Mouse (Mus musculus) lung, postnatal 25 days (tissue): ENCODE results near the gene Bivm.
A peak's percentile ranks its signal among the peaks of the same experiment; 100 is the strongest.

ENCODE experiments used
- DNase-seq: peaks from one replicate; pipeline ENCODE4 v3.0.0; 2022; ENCODE audit warnings: low spot score

The Bivm gene

DNA sequence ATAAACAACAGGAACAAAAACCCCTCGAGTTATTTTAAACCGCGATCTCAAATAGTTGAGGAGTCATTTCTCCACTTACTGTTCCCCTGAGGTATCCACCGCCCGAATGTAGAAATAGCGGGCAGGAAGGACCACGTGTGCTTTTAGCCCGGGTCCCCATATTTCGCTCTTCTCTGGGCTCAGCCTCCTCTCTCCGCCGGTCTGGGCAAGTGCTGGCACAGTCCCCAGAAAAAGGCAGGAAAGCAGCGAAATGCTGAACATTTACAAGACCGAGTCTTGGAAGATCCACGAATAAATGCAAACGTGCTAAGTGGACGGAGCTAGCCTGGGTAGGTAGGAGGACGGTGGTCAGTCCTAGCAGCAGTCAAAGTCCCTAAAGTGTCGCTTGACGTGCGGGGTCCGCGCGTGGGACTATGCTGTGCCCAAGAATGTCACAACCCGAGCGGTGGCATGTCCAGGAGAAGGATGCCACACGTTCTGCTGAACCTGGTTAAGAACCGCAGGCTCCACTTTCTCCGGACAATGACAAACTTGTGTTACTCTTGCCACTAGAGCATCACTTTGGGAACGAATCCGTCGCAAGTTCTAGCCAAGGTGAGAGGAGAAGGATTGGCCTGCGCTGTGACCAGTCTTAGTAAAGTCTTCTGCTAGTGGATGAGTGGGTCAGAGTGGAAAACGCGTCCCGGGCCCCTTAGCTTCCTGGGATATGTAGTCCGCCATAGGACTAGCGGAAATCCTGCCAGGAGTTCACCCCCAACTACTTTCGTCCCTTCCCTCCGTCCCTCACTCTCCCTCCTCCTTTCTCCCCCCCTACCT, at the start of gene Bivm, which contains the start of gene Kdelc1:
Bivm (plus strand) TSS at position 719 of the 816 bp plus-strand sequence.
Kdelc1 (minus strand) TSS at position 570 of the 816 bp plus-strand sequence.
- DNase-seq, result peak; percentile 95

GRCm38 (mm10) chr1:44101448-44102225, 17.1 kb upstream of the Bivm start:
- DNase-seq, result peak; percentile 8

DNA sequence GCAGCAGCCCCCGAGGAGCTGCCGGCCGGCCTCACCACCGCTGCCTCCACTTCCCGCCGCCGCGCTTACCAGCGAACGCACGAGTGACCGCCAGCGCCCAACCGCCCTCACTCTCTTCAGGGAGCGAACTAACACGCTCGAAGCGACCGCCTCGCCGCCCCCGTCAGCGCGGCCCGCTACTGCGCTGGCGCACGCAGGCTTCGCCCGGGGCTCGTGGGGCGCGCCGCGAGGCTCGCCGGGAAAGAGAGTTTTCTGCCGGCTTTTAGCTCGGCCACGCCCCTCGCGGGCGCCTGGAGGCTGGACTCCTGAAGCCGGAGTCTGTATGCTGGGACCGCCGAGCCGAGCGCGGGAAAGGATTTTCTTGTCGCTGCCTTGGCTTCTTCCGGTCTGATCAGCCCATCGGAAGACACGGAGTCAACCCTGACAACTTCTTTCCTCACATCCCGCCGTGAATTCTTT, 16.5 kb upstream of the Bivm start, which contains the start of gene Tex30:
Tex30 (minus strand) TSS at position 183 of the 459 bp plus-strand sequence.
- peak; percentile 95 for DNase-seq

DNA sequence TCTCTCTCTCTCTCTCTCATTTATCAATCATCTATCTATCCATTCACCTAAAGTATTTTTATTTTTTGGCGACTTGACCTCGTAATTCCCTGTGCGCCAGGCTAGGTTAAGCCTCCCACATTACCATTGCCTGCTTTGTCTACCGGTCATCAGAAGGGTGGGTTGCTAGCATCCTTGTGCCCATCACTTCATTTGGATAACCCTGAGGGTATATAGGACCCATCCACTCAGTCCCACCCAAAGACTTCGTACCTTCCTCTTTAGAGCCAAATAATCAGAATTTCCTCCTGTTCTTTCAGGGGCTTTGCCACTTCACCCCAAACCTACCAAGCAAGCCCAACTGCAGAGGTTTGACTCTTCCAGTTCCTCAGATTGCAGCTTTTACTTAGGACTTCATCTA, 15.8 kb upstream of the Bivm start:
- DNase-seq, result no peak

DNA sequence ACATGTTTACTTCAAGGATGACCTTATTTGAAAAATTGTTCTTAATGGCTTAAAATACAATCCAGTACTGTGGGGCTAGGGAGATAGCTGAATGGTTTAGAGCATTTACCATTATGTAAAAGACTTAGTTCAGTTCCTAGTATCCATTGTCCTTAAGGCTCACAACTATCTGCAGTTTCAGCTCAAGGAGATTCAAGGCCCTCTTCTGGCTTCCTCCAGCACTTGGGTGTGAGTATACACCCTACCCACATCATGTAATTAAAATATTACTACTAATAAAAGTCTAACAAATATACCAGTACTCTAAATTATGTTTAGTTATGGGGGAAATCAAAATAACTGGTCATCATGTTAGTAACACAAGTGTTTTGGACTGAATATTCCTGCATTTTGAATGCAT, 1.2 kb upstream of the Bivm start:
- DNase-seq, result no peak

GRCm38 (mm10) chr1:44119201-44120073, 680 bp downstream of the Bivm start:
- peak; percentile 81 for DNase-seq

- DNase-seq, result no peak
Observed at GRCm38 (mm10) chr1:44120074-44120406, 1.3 kb downstream of the Bivm start.

DNA sequence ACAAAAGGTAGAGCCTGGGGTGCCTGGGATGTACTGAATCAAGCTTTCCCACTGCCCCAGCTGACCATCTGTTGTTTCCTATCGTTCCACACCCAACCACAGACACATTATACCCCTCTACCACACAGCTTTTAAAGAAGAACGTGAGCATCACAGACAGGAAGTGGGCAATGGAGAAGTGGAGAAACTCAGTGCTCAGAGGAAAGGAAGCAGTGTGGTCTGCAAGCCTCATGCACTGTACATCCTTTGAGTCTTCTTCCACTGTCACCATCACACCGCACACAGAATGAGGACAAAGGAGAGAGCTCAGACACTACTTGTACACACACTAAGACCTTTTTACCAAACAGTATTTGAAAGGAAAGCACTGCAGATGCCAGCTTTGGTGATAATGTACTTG, 3.5 kb downstream of the Bivm start:
- no peak for DNase-seq

- DNase-seq, result no peak
Observed at GRCm38 (mm10) chr1:44125590-44125989, 6.8 kb downstream of the Bivm start.

DNA sequence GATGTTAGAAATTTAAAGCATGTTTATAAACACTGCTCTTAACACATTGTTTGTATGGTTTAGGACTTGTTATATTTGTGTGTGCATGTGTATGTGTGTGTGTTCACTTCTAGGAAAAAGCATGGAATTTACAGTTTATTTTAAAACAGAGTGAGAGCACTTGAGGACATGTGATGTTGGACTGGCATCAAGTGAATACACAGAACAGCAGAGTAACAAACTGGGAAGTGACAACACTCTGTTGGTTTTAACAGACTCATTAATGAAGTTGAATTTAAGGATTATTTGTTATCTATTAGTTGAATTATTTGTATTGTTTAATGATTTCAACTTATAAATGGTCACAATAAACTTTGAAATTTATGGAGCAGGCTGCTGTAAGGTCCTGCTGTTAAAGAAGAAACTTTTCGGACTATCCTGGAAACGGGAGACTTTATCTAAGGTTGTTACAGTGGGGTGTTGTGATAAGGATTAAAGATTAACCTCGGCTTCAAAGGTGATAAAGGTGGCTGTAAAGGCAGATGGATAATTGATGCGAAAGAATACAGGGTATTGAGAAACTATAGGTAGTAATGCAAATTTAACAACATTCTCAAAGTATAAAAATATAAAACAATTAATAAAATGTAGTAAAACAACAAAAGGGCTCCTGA, 11.3 kb downstream of the Bivm start:
- DNase-seq, result no peak

GRCm38 (mm10) chr1:44140232-44140631, 21.5 kb downstream of the Bivm start:
- no peak for DNase-seq

DNA sequence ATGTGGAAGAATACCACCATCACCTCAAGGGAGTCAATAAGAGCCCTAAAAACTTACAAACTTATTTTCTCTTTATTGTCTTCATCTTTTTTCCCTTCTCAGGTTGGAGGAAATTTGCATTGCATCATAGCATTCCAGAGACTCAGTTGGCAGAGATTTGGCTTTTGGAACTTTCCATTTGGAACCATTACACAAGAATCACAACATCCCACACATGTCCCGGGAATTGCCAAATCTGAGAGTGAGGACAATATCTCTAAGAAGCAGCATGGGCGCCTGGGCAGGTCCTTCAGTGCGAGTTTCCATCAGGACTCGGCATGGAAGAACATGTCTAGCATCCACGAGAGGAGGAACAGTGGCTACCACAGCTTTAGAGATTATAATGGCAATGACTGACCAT, 24.0 kb downstream of the Bivm start:
- DNase-seq, result peak; percentile 18

DNA sequence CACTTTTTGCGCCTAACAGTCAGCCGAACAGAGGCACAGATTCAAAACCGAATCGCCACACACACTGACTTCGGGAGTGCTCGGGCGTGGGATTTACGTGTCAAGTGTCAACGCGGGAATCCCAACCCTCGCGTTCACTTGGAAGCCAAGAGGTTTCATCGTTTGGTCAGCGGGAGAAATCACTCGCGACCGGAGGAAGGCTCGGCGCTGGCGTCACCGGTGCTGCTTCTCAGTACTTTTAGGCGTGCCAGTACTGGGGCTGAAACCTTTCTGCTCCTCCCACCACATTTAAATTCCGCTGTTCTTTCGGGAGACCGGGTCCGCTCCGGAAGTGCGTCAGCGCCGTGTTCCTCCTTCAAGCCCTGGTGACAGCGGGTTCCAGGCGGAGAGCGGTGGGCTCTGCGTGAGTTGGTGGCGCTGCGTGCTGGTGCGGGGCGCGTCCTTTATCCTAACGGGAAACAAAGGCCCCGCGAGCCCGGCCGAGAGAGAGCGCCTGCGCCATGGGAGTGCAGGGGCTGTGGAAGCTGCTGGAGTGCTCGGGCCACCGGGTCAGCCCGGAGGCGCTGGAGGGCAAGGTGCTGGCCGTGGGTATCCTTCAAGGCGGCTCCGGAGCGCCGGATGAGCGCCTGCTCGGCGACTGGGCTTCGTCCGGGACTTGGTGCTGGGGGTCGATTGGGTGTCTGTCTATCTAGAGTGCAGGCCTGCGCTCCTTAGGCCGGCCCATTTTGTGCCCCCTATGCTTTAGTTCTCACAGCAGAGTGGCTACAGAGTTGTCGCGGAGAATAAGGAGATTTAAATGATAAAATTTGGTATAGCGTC, 29.0 kb downstream of the Bivm start, which contains the start of gene Ercc5:
Ercc5 (plus strand) TSS at position 182 of the 819 bp plus-strand sequence.
- peak; percentile 94 for DNase-seq

DNA sequence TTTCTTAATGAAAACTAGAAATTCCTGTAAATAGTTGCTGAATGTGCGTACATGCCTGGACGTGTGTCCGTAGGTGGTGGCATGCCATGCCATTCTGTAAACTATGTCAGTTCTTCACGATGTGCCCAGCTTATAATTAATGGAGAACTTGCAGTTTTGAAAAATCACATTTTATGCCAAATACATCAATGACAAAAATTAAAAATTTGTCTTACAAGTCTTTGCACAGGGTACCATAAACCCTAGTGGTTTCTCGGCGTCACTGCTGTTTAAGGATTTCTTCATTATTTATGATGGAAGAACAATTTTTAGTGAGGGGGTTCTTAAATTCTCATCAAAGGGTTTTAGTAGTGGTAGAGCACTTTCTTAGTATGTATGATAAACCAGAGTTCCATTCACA, 29.9 kb downstream of the Bivm start:
- DNase-seq, result no peak

GRCm38 (mm10) chr1:44155287-44155686, 36.5 kb downstream of the Bivm start:
- DNase-seq, result peak; percentile 14

DNA sequence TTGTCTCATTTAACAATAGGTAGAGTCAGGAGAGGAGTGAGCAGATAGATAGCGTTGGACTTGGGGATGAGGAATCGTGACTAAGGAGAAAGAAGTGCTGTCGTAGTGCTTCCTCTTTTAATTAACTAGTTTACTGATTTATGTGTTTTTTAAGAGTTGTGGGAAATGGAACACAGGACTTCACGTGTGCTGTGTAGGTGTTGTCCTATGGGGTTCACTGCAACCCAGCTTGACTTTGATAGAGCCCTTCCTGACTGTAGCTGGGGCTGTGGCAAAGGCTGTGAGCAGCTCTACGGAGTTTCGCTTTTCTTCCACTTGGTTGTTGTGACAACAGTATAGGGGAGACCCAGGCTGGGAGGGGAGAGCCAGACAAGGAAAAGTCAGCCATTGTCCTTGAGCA, 39.6 kb downstream of the Bivm start:
- no peak for DNase-seq

DNA sequence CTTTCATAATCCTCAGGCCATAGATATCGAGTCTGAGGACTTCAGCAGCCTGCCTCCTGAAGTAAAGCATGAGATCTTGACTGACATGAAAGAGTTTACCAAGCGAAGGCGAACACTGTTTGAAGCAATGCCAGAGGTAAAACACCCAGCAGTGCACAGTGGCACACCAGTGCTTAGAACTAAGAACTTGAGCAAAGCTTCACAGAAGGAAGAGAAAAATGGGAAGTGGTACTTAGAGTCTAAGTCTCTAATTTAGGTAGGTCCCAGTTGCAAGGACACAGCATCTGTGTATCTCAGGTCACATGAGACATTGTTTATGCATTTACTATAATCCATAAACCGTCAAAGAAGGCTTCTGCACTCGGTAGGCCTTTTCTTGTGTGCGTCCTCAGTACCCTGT, 43.1 kb downstream of the Bivm start:
- no peak for DNase-seq

DNA sequence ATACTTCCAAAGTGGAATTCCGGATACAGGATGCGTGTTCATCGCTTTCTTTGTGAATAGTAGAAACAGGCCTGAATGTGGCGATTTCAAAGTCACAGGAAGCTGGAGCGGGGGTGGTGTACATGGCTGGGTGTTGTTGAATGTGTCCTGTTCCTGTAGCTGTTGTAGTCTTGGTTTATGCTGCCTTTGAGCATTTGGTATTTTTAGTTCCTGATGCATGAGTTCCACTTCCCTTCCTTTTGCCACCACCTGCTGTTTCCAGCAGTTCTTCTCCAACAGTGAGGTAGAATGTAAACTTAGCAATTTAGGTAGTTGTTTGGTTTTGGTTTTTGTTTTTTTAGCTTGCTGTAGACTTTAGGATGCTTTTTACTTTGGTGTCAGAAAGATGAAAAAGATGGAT, 43.6 kb downstream of the Bivm start:
- no peak for DNase-seq

GRCm38 (mm10) chr1:44167859-44168383, 49.2 kb downstream of the Bivm start:
- no peak for DNase-seq

DNA sequence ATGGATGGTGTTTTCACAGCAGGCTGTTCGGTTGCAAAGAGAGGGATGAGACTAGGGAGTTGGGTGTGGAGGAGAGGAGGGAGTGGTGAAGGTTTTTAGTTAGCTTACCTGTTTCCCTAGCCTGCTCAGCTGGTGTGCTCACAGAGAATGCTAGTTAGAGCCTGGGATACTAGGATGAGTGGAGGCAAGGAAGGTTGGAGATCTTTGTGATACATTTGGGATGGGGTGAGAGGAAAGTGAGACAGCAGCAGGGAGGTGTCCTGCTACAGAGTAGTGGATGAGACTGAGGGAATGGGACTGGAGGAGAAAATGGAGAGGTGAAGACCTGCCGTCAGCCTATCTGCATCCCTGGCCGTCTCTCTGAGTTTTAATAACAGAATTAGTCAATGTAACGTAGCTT, 53.9 kb downstream of the Bivm start:
- DNase-seq, result no peak
